Mouse (Mus musculus): ENCODE data around the gene Cilp2. TPM values are rescaled to one million over a fixed set of nuclear protein-coding genes. Genes with fewer than 3 reads are reported as not detected.

The Cilp2 gene
- polyA plus RNA-seq, 1 experiment from 2014 or later = 0.09 TPM

- Histone ChIP-seq H3K27me3 (no peaks in the 10 kb centered on the region), H3K4me2 (no peak overlapping the region), H3K27ac (no peak overlapping the region), H3K9me3 (replicated peaks) (no peaks in the 10 kb centered on the region), H3K4me3 (replicated peaks) (no peak overlapping the region), H3K9ac (no peak overlapping the region; the same call in 1 of the 2 replicates), H3K4me1 (replicated peaks) (peaks cover 31% of the 10 kb centered on the region), H3K36me3 (peaks cover 73% of the 10 kb centered on the region)
- WGBS (ENCODE audit: insufficient replicate concordance) = 67% methylated on average over 5 of the region's 5 CpGs
- DNase-seq = no peak
- ATAC-seq (ENCODE audit: low read depth) = no peak
These were observed 28.3 kb upstream of the Cilp2 start for GRCm38 (mm10) chr8:69915748-69916147.

GRCm38 (mm10) chr8:69914526-69914925 is 27.0 kb upstream of the Cilp2 start:
- ATAC-seq (ENCODE audit: low read depth) = no peak
- Histone ChIP-seq H3K4me1 (replicated peaks) (peaks cover 18% of the 10 kb centered on the region), H3K9ac (no peak overlapping the region), H3K9me3 (replicated peaks) (no peaks in the 10 kb centered on the region), H3K4me3 (replicated peaks) (no peak overlapping the region), H3K27me3 (no peaks in the 10 kb centered on the region), H3K4me2 (no peak overlapping the region), H3K27ac (no peak overlapping the region), H3K36me3 (peaks cover 86% of the 10 kb centered on the region)
- WGBS (ENCODE audit: insufficient replicate concordance) = 80% methylated on average over 4 of the region's 4 CpGs
- no peak for DNase-seq

GRCm38 (mm10) chr8:69912478-69913074 is 25.1 kb upstream of the Cilp2 start:
- no peaks in the 10 kb centered on the region for H3K27me3 ChIP-seq
- no peak overlapping the region for H3K27ac ChIP-seq
- no peak overlapping the region for H3K4me3 ChIP-seq (replicated peaks)
- ATAC-seq (ENCODE audit: low read depth) = no peak
- WGBS (ENCODE audit: insufficient replicate concordance) = 86% methylated on average over 12 of the region's 12 CpGs
- H3K4me2 ChIP-seq = no peak overlapping the region
- H3K9me3 ChIP-seq (replicated peaks) = no peaks in the 10 kb centered on the region
- H3K36me3 ChIP-seq = peaks cover 100% of the 10 kb centered on the region
- no peak overlapping the region for H3K9ac ChIP-seq
- H3K4me1 ChIP-seq (replicated peaks) = no peaks in the 10 kb centered on the region; the same call in 1 of the 2 replicates
- no peak for DNase-seq

GRCm38 (mm10) chr8:69911917-69912316 is 24.4 kb upstream of the Cilp2 start:
- WGBS (ENCODE audit: insufficient replicate concordance) = 88% methylated on average over 13 of the region's 13 CpGs
- Histone ChIP-seq H3K27me3 (no peaks in the 10 kb centered on the region), H3K4me1 (replicated peaks) (peaks cover under 1% of the 10 kb centered on the region; the same call in 1 of the 2 replicates), H3K36me3 (peaks cover 98% of the 10 kb centered on the region), H3K4me2 (no peak overlapping the region), H3K9me3 (replicated peaks) (no peaks in the 10 kb centered on the region), H3K4me3 (replicated peaks) (no peak overlapping the region), H3K9ac (no peak overlapping the region), H3K27ac (no peak overlapping the region)
- DNase-seq = no peak
- ATAC-seq (ENCODE audit: low read depth) = 0 out of 2 replicates have a peak, but pooled peaks have one; percentile 9

- no peak overlapping the region for H3K9ac ChIP-seq
- no peak overlapping the region for H3K4me3 ChIP-seq (replicated peaks)
- no peaks in the 10 kb centered on the region for H3K9me3 ChIP-seq (replicated peaks)
- H3K27me3 ChIP-seq = no peaks in the 10 kb centered on the region
- H3K4me1 ChIP-seq (replicated peaks) = peaks cover 44% of the 10 kb centered on the region
- DNase-seq (no peak), ATAC-seq (ENCODE audit: low read depth) (no peak)
- H3K4me2 ChIP-seq = no peak overlapping the region
- WGBS (ENCODE audit: insufficient replicate concordance) = 82% methylated on average over 2 of the region's 2 CpGs
- H3K36me3 ChIP-seq = peaks cover 49% of the 10 kb centered on the region
- H3K27ac ChIP-seq = no peak overlapping the region
These were observed 19.6 kb upstream of the Cilp2 start for GRCm38 (mm10) chr8:69907106-69907505.

GRCm38 (mm10) chr8:69906260-69906659 is 18.8 kb upstream of the Cilp2 start:
- Histone ChIP-seq H3K9me3 (replicated peaks) (no peaks in the 10 kb centered on the region), H3K4me1 (replicated peaks) (peaks cover 49% of the 10 kb centered on the region), H3K4me3 (replicated peaks) (no peak overlapping the region), H3K9ac (no peak overlapping the region), H3K4me2 (no peak overlapping the region), H3K27ac (0 out of 2 replicates have a peak overlapping the region, but pooled peaks have one; percentile 12), H3K36me3 (peaks cover 41% of the 10 kb centered on the region), H3K27me3 (no peaks in the 10 kb centered on the region)
- DNase-seq (no peak), ATAC-seq (ENCODE audit: low read depth) (no peak)
- 87% methylated on average over 2 of the region's 2 CpGs for WGBS (ENCODE audit: insufficient replicate concordance)

- 82% methylated on average over 8 of the region's 8 CpGs for WGBS (ENCODE audit: insufficient replicate concordance)
- Histone ChIP-seq H3K4me2 (peak overlapping the region; percentile 99), H3K4me3 (replicated peaks) (peak overlapping the region; percentile 74), H3K9me3 (replicated peaks) (no peaks in the 10 kb centered on the region), H3K4me1 (replicated peaks) (peaks cover 67% of the 10 kb centered on the region), H3K36me3 (peaks cover 27% of the 10 kb centered on the region), H3K9ac (peak overlapping the region; percentile 73), H3K27me3 (no peaks in the 10 kb centered on the region), H3K27ac (peak overlapping the region; percentile 67)
- DNase-seq (no peak), ATAC-seq (ENCODE audit: low read depth) (no peak)
These were observed 16.6 kb upstream of the Cilp2 start for GRCm38 (mm10) chr8:69904096-69904495.

- H3K9me3 ChIP-seq (replicated peaks) = no peaks in the 10 kb centered on the region
- H3K4me2 ChIP-seq = peak overlapping the region; percentile 99
- H3K27ac ChIP-seq = peak overlapping the region; percentile 96
- WGBS (ENCODE audit: insufficient replicate concordance) = under 1% methylated on average over 43 of the region's 45 CpGs
- peak overlapping the region; percentile 74 for H3K4me3 ChIP-seq (replicated peaks)
- peak overlapping the region; percentile 93 for H3K9ac ChIP-seq
- ATAC-seq (ENCODE audit: low read depth) (peak; percentile 83), DNase-seq (peak; percentile 98)
- peaks cover 27% of the 10 kb centered on the region for H3K36me3 ChIP-seq
- no peaks in the 10 kb centered on the region for H3K27me3 ChIP-seq
- H3K4me1 ChIP-seq (replicated peaks) = peaks cover 77% of the 10 kb centered on the region
These were observed 15.6 kb upstream of the Cilp2 start for GRCm38 (mm10) chr8:69903063-69903542.

GRCm38 (mm10) chr8:69902163-69903062 is 14.9 kb upstream of the Cilp2 start, which contains the start of the genes Tssk6, Ndufa13 and Yjefn3:
Gene Tssk6, plus strand, starts transcription at chr8:69902184.
Gene Ndufa13, minus strand, starts transcription at chr8:69902558.
Gene Yjefn3, minus strand, starts transcription at chr8:69902712.
- Histone ChIP-seq H3K27ac (peak within 1 kb of the TSS; percentile 96), H3K9ac (peak within 1 kb of the TSS; percentile 93), H3K9me3 (replicated peaks) (no peaks in the 10 kb centered on the region), H3K4me3 (replicated peaks) (peak within 1 kb of the TSS; percentile 74), H3K4me2 (peak within 1 kb of the TSS; percentile 99), H3K4me1 (replicated peaks) (peaks cover 84% of the 10 kb centered on the region), H3K36me3 (peaks cover 27% of the 10 kb centered on the region), H3K27me3 (no peaks in the 10 kb centered on the region)
- DNase-seq (peak; percentile 39), ATAC-seq (ENCODE audit: low read depth) (peak; percentile 41)
- 1% methylated on average over 88 of the region's 89 CpGs for WGBS (ENCODE audit: insufficient replicate concordance)

- Histone ChIP-seq H3K9me3 (replicated peaks) (no peaks in the 10 kb centered on the region), H3K9ac (peak overlapping the region; percentile 93), H3K4me1 (replicated peaks) (peaks cover 89% of the 10 kb centered on the region), H3K27me3 (no peaks in the 10 kb centered on the region), H3K4me2 (peak overlapping the region; percentile 99), H3K36me3 (peaks cover 28% of the 10 kb centered on the region), H3K27ac (peak overlapping the region; percentile 96), H3K4me3 (replicated peaks) (peak overlapping the region; percentile 74)
- ATAC-seq (ENCODE audit: low read depth) = peak; percentile 72
- under 1% methylated on average over 41 of the region's 41 CpGs for WGBS (ENCODE audit: insufficient replicate concordance)
- DNase-seq = peak; percentile 95
These were observed 14.1 kb upstream of the Cilp2 start for GRCm38 (mm10) chr8:69901484-69902162.

Measured in liver, embryonic 13.5 days (tissue).